Mouse (Mus musculus): ENCODE results near the gene Sec22b. TPM values are rescaled to one million over a fixed set of nuclear protein-coding genes. Genes with fewer than 3 reads are reported as not detected.

Gene Sec22b
- total RNA-seq, 2 experiments from 2014 or later: 67.9 to 81.1 TPM

DNA sequence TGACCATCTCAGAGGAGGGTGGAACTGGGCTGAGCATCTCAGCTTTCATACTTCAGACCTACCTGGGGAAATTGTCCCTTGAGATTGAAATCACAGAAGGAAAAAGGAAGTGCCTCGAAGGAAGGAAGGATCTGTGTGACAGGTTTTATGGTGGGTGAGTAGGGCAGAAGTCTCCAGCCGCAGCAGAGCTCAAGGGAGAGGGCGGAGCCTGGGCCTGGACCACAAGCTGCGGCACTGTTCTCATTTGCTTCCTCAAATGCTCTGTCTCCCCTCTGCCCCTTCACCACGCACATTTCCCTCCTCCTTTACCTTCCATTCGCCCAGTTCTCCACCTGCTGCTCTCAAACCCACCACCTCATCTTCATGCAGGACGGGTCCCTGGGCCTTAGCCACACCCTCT, 70.1 kb downstream of the Sec22b start:
- DNase-seq (ENCODE audit: extremely low spot score in 1 of 2, low spot score in 1 of 2): no peak

DNA sequence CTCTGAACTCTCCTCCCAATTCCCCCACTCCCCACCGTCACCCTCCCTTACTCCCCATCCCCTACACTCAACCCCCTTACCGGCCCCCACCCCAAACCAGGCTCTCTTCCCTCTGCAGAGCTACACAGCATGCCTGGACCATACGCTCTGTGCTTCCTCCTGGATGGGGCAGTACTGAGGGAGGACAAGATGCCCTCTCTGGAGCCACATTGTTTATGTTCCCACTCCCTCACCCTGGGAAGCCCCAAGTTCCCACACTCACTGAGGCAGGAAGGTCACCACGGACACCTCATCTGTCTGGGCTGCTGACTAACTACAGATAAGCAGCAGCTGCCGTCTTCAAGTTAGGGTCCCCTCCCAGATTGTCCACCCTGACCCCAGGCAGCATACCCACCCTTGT, 71.2 kb downstream of the Sec22b start:
- DNase-seq (ENCODE audit: extremely low spot score in 1 of 2, low spot score in 1 of 2): no peak

DNA sequence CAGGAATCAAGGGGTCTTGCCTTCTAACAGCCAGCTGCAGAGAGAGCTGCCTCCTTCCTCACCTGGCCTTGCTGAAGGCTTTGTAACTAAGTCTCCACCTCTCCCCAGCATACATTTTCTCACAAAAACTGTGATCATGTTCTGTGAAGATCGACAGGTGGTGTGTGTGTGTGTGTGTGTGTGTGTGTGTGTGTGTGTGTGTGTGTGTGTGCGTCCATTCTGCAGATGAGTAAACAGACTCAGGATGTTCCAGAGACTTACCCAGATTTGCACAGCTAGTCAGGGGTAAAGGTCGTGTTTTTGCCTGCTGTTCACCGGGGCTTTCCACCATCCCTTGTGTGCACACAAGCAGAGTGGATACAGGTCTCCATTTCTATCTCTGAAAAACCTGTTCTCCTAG, 71.7 kb downstream of the Sec22b start:
- DNase-seq (ENCODE audit: extremely low spot score in 1 of 2, low spot score in 1 of 2): no peak

Other genes with a start within 250 kb of the Sec22b start
- gene Prkab2, start 243.0 kb upstream of the Sec22b start, total RNA-seq (2021): 10 to 100 TPM; 31.1 to 35.3 TPM
- not detected for gene Gm17651, start 226.5 kb upstream of the Sec22b start, total RNA-seq (2021)
- gene Pde4dip, start 12.5 kb upstream of the Sec22b start, total RNA-seq (2021): 100 to 1,000 TPM; 219 to 249 TPM
- 10 to 100 TPM; 20.2 to 24.7 TPM for gene Notch2, start 112.3 kb downstream of the Sec22b start, total RNA-seq (2021)